Mouse (Mus musculus) hindbrain, embryonic 11.5 days (tissue): Measurements from ENCODE around the gene Npat. TPM values are rescaled to one million over a fixed set of nuclear protein-coding genes. Genes with fewer than 3 reads are reported as not detected.
A peak's percentile ranks its signal among the peaks of the same experiment; 100 is the strongest.

Source experiments
- ATAC-seq: fragments of 200-750 bp; cut with Nextera tagmentation; 2 replicates; pipeline ENCODE4 v1.8.0; 2017; ENCODE audit warnings: mild to moderate bottlenecking, moderate TSS enrichment, moderate library complexity; ENCODE audit not compliant: low FRiP score
- DNase-seq: peaks from one replicate; pipeline ENCODE4 v3.0.0-alpha.2; 2015; ENCODE audit warnings: low spot score
- H3K27ac ChIP-seq: fragments of 300-500 bp; sonication (generic); 2 replicates; pipeline ENCODE4 v1.5.1; 2014; ENCODE audit warnings: mild to moderate bottlenecking, low read depth, low read length
- H3K27me3 ChIP-seq: fragments of 300-500 bp; sonication (generic); 2 replicates; pipeline ENCODE4 v1.6.1; 2014; ENCODE audit warnings: mild to moderate bottlenecking, low read length, moderate library complexity, mixed read lengths; ENCODE audit not compliant: control insufficient read depth, insufficient read depth
- H3K36me3 ChIP-seq: fragments of 300-500 bp; sonication (generic); 2 replicates; pipeline ENCODE4 v1.6.1; 2014; ENCODE audit warnings: mild to moderate bottlenecking, low read length, moderate library complexity, mixed read lengths; ENCODE audit not compliant: control insufficient read depth, insufficient read depth
- H3K4me1 ChIP-seq: fragments of 300-500 bp; sonication (generic); replicated peaks from 2 replicates; pipeline ENCODE4 v1.6.1; 2014; ENCODE audit warnings: low read length, mixed read lengths; ENCODE audit not compliant: control insufficient read depth, insufficient read depth
- H3K4me2 ChIP-seq: fragments of 300-500 bp; sonication (generic); replicated peaks from 2 replicates; pipeline ENCODE4 v1.6.1; 2014; ENCODE audit warnings: mild to moderate bottlenecking, low read depth, low read length
- H3K4me3 ChIP-seq: fragments of 300-500 bp; sonication (generic); 2 replicates; pipeline ENCODE4 v1.5.1; 2014; ENCODE audit warnings: low read depth, low read length
- H3K9ac ChIP-seq: fragments of 300-500 bp; sonication (generic); 2 replicates; pipeline ENCODE4 v1.6.1; 2014; ENCODE audit warnings: low read depth, low read length
- H3K9me3 ChIP-seq: fragments of 300-500 bp; sonication (generic); 2 replicates; pipeline ENCODE4 v1.6.1; 2016; ENCODE audit warnings: low read length; ENCODE audit not compliant: control insufficient read depth
- WGBS: fragments of 180-500 bp; shearing (Covaris S2); extraction: QIAGEN DNeasy Blood & Tissue Kit; methylation state at CpG from one replicate; pipeline ENCODE4 v1.1.7; 2014; 5-methylcytosine and 5-hydroxymethylcytosine counted together
- polyA plus RNA-seq: library from polyadenylated mRNA; unstranded; fragments of >200 nt; fragmentation: Nextera tagmentation; extraction: Ambion mirVana; gene quantifications from 2 replicates; pipeline ENCODE4 v1.2.1, GENCODE M21; 2014

The Npat gene
- polyA plus RNA-seq, 1 experiment from 2014 or later, result 20.3 TPM

DNA sequence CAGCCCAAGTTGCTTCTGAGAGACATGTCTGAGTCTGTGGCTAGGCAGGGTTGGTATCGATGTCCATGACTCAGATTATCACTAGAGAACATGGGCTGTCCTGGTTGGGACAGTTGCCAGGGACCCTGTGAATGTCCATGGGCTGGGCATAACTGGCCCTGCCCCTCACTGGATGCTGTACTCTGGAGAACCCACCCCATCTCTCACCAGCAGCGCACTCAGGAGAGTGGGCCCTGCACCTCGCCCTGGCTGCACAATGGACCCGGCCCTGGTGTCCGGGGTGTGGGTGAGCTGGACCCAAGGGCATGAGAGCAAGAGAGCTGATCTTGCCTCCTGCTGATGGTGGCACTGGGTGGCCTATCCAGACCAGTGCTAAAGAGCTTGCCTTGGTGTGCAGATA lies 68.1 kb downstream of the Npat start:
- H3K36me3 ChIP-seq, result no peaks in the 10 kb centered on the region
- ATAC-seq, result no peak
- no peaks in the 10 kb centered on the region for H3K9me3 ChIP-seq
- H3K27me3 ChIP-seq, result no peaks in the 10 kb centered on the region
- no peak for DNase-seq
- no peak overlapping the region for H3K27ac ChIP-seq
- no peak overlapping the region for H3K9ac ChIP-seq
- H3K4me3 ChIP-seq, result no peak overlapping the region
- H3K4me1 ChIP-seq, result no peaks in the 10 kb centered on the region
- 94% methylated on average over 5 of the region's 5 CpGs for WGBS
- H3K4me2 ChIP-seq, result no peak overlapping the region

DNA sequence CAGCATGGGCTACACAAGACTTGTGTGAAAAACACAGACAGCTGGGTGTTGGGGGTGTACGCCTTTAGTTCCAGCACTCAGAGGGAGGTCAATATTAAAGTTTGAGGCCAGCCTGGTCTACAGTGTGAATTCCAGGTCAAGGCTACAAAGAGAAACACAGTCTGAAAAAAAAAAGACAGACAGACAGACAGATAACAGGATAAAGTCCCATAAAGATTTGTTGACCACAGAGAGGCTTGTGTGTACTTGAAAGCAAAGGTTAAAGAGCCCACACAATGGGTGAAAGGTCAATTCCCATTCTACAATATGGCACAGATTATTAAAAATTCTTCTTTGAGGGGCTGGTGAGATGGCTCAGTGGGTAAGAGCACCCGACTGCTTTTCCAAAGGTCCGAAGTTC lies 70.3 kb downstream of the Npat start:
- Histone ChIP-seq H3K9me3 (no peaks in the 10 kb centered on the region), H3K4me1 (no peaks in the 10 kb centered on the region), H3K27ac (no peak overlapping the region), H3K9ac (no peak overlapping the region), H3K4me2 (no peak overlapping the region), H3K36me3 (no peaks in the 10 kb centered on the region), H3K27me3 (no peaks in the 10 kb centered on the region), H3K4me3 (no peak overlapping the region)
- DNase-seq, result no peak
- no peak for ATAC-seq
- WGBS, result 82% methylated on average over 3 of the region's 3 CpGs

DNA sequence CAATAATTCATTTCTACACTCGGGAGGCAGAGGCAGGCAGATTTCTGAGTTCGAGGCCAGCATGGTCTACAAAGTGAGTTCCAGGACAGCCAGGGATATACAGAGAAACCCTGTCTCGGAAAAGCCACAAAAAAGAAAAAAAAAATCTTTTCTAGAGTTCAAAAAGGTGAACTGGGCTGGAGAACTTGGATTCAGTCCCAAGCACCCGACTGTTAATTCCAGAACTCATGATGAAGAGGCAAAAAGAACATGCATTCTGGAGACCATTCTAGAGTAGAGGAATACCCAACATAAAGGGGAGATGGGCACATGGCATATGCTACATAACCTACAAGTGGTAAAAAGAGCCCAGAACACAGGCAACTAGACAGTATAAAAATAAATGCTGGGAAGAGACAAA lies 71.0 kb downstream of the Npat start:
- H3K9me3 ChIP-seq, result no peaks in the 10 kb centered on the region
- H3K9ac ChIP-seq, result no peak overlapping the region
- ATAC-seq (no peak), DNase-seq (no peak)
- WGBS, result 92% methylated on average over 4 of the region's 4 CpGs
- H3K27ac ChIP-seq, result no peak overlapping the region
- no peaks in the 10 kb centered on the region for H3K36me3 ChIP-seq
- no peak overlapping the region for H3K4me3 ChIP-seq
- H3K4me2 ChIP-seq, result no peak overlapping the region
- H3K27me3 ChIP-seq, result no peaks in the 10 kb centered on the region
- no peaks in the 10 kb centered on the region for H3K4me1 ChIP-seq

DNA sequence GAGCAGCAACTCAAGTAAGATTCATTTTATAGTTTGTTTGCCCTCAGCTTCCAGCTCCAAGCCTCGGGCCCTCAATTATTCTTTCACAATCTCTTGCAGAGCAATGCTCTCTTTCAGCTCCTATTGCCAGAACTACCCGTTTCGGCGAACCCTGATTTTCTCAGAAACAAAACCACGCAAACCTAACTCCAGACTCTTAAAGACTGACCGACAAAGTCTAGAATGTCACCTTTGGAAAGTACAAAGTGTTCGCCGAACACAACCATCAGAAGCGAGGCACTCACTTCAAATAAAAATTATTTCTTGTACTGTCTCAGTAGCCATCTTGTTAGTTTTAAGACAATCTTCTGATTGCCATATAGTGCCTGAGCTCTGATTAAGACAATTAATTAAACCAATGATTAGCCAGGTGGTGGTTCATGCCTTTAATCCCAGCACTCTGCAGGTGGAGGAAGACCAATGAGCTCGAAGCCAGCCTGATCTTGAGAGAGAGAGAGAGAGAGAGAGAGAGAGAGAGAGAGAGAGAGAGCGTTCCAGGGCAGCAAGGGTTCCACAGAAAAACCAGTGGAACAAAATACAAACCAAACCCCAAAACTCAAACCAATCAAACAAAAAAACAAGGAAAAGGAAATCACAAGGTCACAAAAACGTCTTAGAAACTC lies 72.6 kb downstream of the Npat start:
- H3K9me3 ChIP-seq, result no peaks in the 10 kb centered on the region
- peak overlapping the region; percentile 57 for H3K4me3 ChIP-seq
- H3K9ac ChIP-seq, result peak overlapping the region; percentile 77
- H3K27ac ChIP-seq, result no peak overlapping the region
- H3K4me2 ChIP-seq, result peak overlapping the region; percentile 78
- H3K27me3 ChIP-seq, result no peaks in the 10 kb centered on the region
- H3K36me3 ChIP-seq, result no peaks in the 10 kb centered on the region
- 84% methylated on average over 12 of the region's 12 CpGs for WGBS
- no peak for DNase-seq
- no peak for ATAC-seq
- no peaks in the 10 kb centered on the region for H3K4me1 ChIP-seq

DNA sequence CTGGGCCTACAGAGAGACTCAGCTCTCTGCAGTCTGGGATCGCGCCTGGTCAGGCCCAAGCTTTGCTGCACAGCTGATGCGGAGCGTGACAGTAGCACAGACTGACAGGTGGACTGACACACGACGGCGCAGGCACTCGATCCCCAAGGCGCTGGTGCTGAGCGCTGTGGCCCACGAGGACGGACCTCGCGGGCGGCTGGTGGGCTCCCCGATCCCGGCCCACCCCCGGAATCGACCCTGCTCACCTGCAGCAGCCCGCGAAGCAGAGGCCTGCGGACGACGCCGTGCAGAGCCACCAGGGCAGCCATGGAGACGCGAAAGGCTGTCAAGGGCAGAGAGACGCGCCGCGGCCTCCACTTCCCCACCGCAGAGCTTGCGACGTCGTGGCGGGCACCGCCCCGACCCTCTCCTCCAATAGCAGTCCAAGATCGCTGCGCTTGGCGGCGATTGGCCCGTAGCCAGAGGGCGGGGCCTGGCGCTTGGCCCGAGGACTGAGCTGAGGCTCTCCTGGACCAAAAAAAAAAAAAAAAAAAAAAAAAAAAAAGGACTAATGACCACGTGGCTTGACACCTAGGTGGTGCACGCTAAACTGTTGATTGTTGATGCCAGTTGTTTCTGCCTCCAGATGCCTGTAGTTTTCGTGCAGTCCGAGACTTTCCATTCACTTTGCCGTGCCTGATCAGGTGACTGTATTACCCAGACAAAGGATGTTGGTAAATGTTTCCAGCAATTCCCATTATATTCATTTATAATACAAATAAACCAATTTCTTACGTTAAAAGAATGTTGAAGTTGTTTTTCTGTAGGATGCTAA lies 73.3 kb downstream of the Npat start, which contains the start of gene Acat1:
Acat1 (minus strand) TSS at position 415 of the 814 bp plus-strand sequence.
- Histone ChIP-seq H3K4me2 (peak within 1 kb of the TSS; percentile 78), H3K36me3 (no peaks in the 10 kb centered on the region), H3K4me1 (no peaks in the 10 kb centered on the region), H3K4me3 (peak within 1 kb of the TSS; percentile 57), H3K9ac (peak within 1 kb of the TSS; percentile 77), H3K27me3 (no peaks in the 10 kb centered on the region), H3K9me3 (no peaks in the 10 kb centered on the region), H3K27ac (no peak within 1 kb of the TSS)
- 7% methylated on average over 45 of the region's 52 CpGs for WGBS
- peak; percentile 99 for ATAC-seq
- peak; percentile 89 for DNase-seq

DNA sequence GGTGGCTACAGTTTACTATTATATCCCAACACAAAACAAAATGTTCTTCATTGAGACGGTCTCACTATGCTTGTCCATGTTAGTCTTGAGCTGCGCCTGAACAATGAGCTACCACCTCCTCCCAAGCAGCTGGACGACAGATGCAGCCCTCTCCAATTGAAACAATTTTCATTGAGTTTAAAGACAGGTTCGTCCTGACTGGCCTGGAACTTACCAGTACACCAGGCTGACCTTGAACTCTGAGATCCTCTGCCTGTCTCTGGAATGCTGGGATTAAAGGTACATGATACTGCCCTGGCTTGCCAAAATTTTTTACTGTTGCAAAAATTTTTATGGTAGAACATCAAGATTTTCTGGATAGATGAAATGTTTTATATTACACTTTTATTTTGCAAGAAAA lies 77.4 kb downstream of the Npat start:
- H3K9me3 ChIP-seq, result no peaks in the 10 kb centered on the region
- no peak overlapping the region for H3K9ac ChIP-seq
- H3K4me1 ChIP-seq, result no peaks in the 10 kb centered on the region
- no peak overlapping the region for H3K4me2 ChIP-seq
- H3K4me3 ChIP-seq, result no peak overlapping the region
- 87% methylated on average over 4 of the region's 4 CpGs for WGBS
- DNase-seq, result no peak
- no peak for ATAC-seq
- no peak overlapping the region for H3K27ac ChIP-seq
- H3K36me3 ChIP-seq, result peaks cover 4% of the 10 kb centered on the region; the same call in 1 of the 2 replicates
- no peaks in the 10 kb centered on the region for H3K27me3 ChIP-seq

DNA sequence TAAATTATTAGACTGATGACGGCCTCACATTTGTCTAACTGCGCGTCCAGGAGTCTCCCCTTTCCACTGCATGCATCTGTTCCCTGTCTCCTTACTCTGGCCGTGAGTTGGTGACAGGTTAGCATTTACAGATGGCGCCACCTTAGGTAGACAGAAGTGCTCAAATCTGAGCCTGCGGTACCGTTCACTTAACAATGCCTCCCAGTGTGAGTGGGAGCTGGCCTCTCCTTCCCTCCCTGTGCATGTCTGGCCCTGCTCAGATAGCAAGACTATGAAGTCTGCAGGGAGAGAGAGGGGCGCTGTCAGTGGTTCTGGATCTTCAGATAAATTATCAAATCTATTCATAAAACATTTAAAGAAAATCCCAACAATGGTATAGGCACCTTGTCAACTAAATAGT lies 78.4 kb downstream of the Npat start:
- H3K9me3 ChIP-seq, result no peaks in the 10 kb centered on the region
- H3K36me3 ChIP-seq, result peaks cover 4% of the 10 kb centered on the region; the same call in 1 of the 2 replicates
- no peak overlapping the region for H3K4me3 ChIP-seq
- H3K27me3 ChIP-seq, result no peaks in the 10 kb centered on the region
- H3K4me2 ChIP-seq, result no peak overlapping the region
- ATAC-seq (no peak), DNase-seq (no peak)
- no peak overlapping the region for H3K9ac ChIP-seq
- no peaks in the 10 kb centered on the region for H3K4me1 ChIP-seq
- H3K27ac ChIP-seq, result no peak overlapping the region
- 86% methylated on average over 8 of the region's 8 CpGs for WGBS
